In the genomic region with DNA sequence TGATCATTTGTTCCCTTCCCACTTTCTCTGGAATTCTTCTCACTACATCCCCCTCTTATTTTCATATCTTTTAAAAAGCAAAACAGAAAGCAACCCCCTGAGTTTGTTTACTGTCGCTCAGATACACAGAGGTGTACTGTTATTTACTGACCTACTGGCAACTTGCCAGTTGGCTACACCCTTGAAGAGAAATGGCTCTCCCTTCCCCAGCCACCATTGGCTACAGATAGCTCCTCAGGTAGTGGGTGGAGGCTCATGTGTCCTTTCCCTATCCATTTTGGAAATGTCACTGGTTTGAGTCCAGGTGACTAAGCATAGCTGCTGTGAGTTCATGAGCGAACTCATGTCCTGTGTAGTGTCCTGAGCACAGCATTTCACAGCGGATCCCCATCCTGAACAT, we compare ENCODE assay signal across 20 mouse cellular contexts. TPM values are rescaled to one million over a fixed set of nuclear protein-coding genes. Genes with fewer than 3 reads are reported as not detected.
"Had no signal": no experiment of that assay in that cellular context is flagged by ENCODE, and none has a peak within 500 bp of the region (broad histone marks: within the 10 kb centered on the region; RNA-seq: fewer than 3 reads in every experiment).

No protein-coding gene starts in this region.

- H3K4me1 ChIP-seq: midbrain, embryonic 13.5 days; midbrain, embryonic 15.5 days; neural tube, embryonic 13.5 days; neural tube, embryonic 15.5 days had no signal

- DNase-seq: lung, embryonic 14.5 days; lung, postnatal 10 days; retina, postnatal 1 day; right cerebral cortex, adult 18-20 months; right cerebral cortex, postnatal 25 days; right cerebral cortex, postnatal 4 days; spleen, adult 18-20 months; thymus, adult 2 months; thymus, postnatal 25 days; thymus, postnatal 4 days had no signal

- H3K9ac ChIP-seq: lung, embryonic 14.5 days; midbrain, embryonic 13.5 days; midbrain, embryonic 15.5 days; neural tube, embryonic 13.5 days; neural tube, embryonic 15.5 days had no signal

- H3K36me3 ChIP-seq: midbrain, embryonic 13.5 days; midbrain, embryonic 15.5 days; neural tube, embryonic 13.5 days; neural tube, embryonic 15.5 days had no signal

- H3K9me3 ChIP-seq: megakaryocyte, embryonic 14.5 days; midbrain, embryonic 13.5 days; midbrain, embryonic 15.5 days; neural tube, embryonic 13.5 days; neural tube, embryonic 15.5 days had no signal

- H3K4me2 ChIP-seq: lung, embryonic 14.5 days; midbrain, embryonic 11.5 days; midbrain, embryonic 13.5 days; midbrain, embryonic 15.5 days; neural tube, embryonic 13.5 days; neural tube, embryonic 15.5 days had no signal

- H3K27me3 ChIP-seq: midbrain, embryonic 13.5 days; midbrain, embryonic 15.5 days; neural tube, embryonic 13.5 days; neural tube, embryonic 15.5 days had no signal

- H3K27ac ChIP-seq: macrophage; midbrain, embryonic 13.5 days; midbrain, embryonic 15.5 days; neural tube, embryonic 13.5 days; neural tube, embryonic 15.5 days had no signal

- H3K4me3 ChIP-seq: megakaryocyte, embryonic 14.5 days; midbrain, embryonic 13.5 days; midbrain, embryonic 15.5 days; neural tube, embryonic 13.5 days; neural tube, embryonic 15.5 days had no signal

- ATAC-seq: midbrain, embryonic 13.5 days; midbrain, embryonic 15.5 days had no signal

RNA-seq across cellular contexts. Expression of gene Acox2, which starts 57.4 kb away (rescaled TPM):
- total RNA-seq: megakaryocyte progenitor cell, adult 5-6 weeks; monocyte, adult 5-6 weeks had no signal
- polyA plus RNA-seq: macrophage; midbrain, embryonic 11.5 days; midbrain, embryonic 13.5 days; midbrain, embryonic 15.5 days; neural tube, embryonic 13.5 days; neural tube, embryonic 15.5 days; stomach, embryonic 14.5 days had no signal
